Mouse (Mus musculus) limb, embryonic 14.5 days (tissue): Measurements from ENCODE around the gene Rnf169. TPM values are rescaled to one million over a fixed set of nuclear protein-coding genes. Genes with fewer than 3 reads are reported as not detected.
A peak's percentile ranks its signal among the peaks of the same experiment; 100 is the strongest.
"Not testable (repeated sequence)": the region's sequence is repeated elsewhere in the genome, so short reads cannot be mapped to it uniquely, and the experiment has no call there.

Experiments used
- ATAC-seq: fragments of 200-750 bp; cut with Nextera tagmentation; 2 replicates; pipeline ENCODE4 v1.8.0; 2017; ENCODE audit warnings: low read depth, moderate number of reproducible peaks, moderate TSS enrichment; ENCODE audit not compliant: low FRiP score
- DNase-seq: peaks from one replicate; pipeline ENCODE4 v3.0.0-alpha.2; 2015; ENCODE audit warnings: low spot score
- H3K27ac ChIP-seq: fragments of 300-500 bp; sonication (generic); replicated peaks from 2 replicates; pipeline ENCODE4 v1.5.1; 2014; ENCODE audit warnings: low read depth, mild to moderate bottlenecking, low read length, moderate library complexity, mixed read lengths
- H3K27me3 ChIP-seq: fragments of 300-500 bp; sonication (generic); 2 replicates; pipeline ENCODE4 v1.6.1; 2014; ENCODE audit warnings: low read length, mixed read lengths; ENCODE audit not compliant: control insufficient read depth, insufficient read depth
- H3K36me3 ChIP-seq: fragments of 300-500 bp; sonication (generic); 2 replicates; pipeline ENCODE4 v1.6.1; 2014; ENCODE audit warnings: mild to moderate bottlenecking, low read length, moderate library complexity, mixed read lengths; ENCODE audit not compliant: control insufficient read depth, insufficient read depth
- H3K4me1 ChIP-seq: fragments of 300-500 bp; sonication (generic); 2 replicates; pipeline ENCODE4 v1.6.1; 2014; ENCODE audit warnings: antibody characterized with exemption, low read length, mixed read lengths; ENCODE audit not compliant: control insufficient read depth, insufficient read depth
- H3K4me2 ChIP-seq: fragments of 300-500 bp; sonication (generic); replicated peaks from 2 replicates; pipeline ENCODE4 v1.6.1; 2014; ENCODE audit warnings: low read depth, mild to moderate bottlenecking, low read length, moderate library complexity; ENCODE audit not compliant: severe bottlenecking
- H3K4me3 ChIP-seq: fragments of 300-500 bp; sonication (generic); replicated peaks from 2 replicates; pipeline ENCODE4 v1.5.1; 2014; ENCODE audit warnings: low read length
- H3K9ac ChIP-seq: fragments of 300-500 bp; sonication (generic); 2 replicates; pipeline ENCODE4 v1.6.1; 2014; ENCODE audit warnings: mild to moderate bottlenecking, low read depth, low read length, moderate library complexity; ENCODE audit not compliant: severe bottlenecking
- H3K9me3 ChIP-seq: fragments of 300-500 bp; sonication (generic); 2 replicates; pipeline ENCODE4 v1.6.1; 2016; ENCODE audit warnings: low read length; ENCODE audit not compliant: control insufficient read depth
- POLR2A ChIP-seq: fragments of 200-500 bp; IDR thresholded peaks from 2 replicates; pipeline ENCODE4 v1.8.0; 2012; ENCODE audit warnings: inconsistent platforms, mild to moderate bottlenecking, moderate library complexity, borderline replicate concordance; ENCODE audit not compliant: insufficient read depth, insufficient read length; ENCODE audit errors: extremely low read depth
- WGBS: fragments of 180-500 bp; shearing (Covaris S2); extraction: QIAGEN DNeasy Blood & Tissue Kit; methylation state at CpG from one replicate; pipeline ENCODE4 v1.1.7; 2014; 5-methylcytosine and 5-hydroxymethylcytosine counted together
- polyA plus RNA-seq, 2 experiments: library from polyadenylated mRNA; depleted of rRNA in 1 of 2; stranded (reverse) in 1 of 2; unstranded in 1 of 2; fragments of >200 nt; fragmentation: Nextera tagmentation in 1 of 2; extraction: Ambion mirVana in 1 of 2; gene quantifications; 2 replicates each; pipeline versions ENCODE4 v1.2.1 to v1.2.3; 2012 to 2014

The Rnf169 gene
- polyA plus RNA-seq, 2 experiments = 7.3 to 9.7 TPM

GRCm38 (mm10) chr7:99954212-99954611 is 26.0 kb downstream of the Rnf169 start:
- DNase-seq = no peak
- ATAC-seq = 0 out of 2 replicates have a peak, but pooled peaks have one; percentile 23
- no peak overlapping the region for H3K4me2 ChIP-seq
- no peaks in the 10 kb centered on the region for H3K9me3 ChIP-seq
- H3K27me3 ChIP-seq = no peaks in the 10 kb centered on the region
- 76% methylated on average over 8 of the region's 8 CpGs for WGBS
- peaks cover 8% of the 10 kb centered on the region; the same call in 1 of the 2 replicates for H3K4me1 ChIP-seq
- no peak overlapping the region for H3K9ac ChIP-seq
- peaks cover 16% of the 10 kb centered on the region for H3K36me3 ChIP-seq
- H3K4me3 ChIP-seq = no peak overlapping the region
- TF ChIP-seq POLR2A = no peak
- H3K27ac ChIP-seq = no peak overlapping the region

GRCm38 (mm10) chr7:99953442-99954098 is 26.7 kb downstream of the Rnf169 start:
- Histone ChIP-seq H3K27ac (0 out of 2 replicates have a peak overlapping the region, but pooled peaks have one; percentile 3), H3K9me3 (no peaks in the 10 kb centered on the region), H3K36me3 (peaks cover 17% of the 10 kb centered on the region), H3K27me3 (no peaks in the 10 kb centered on the region), H3K4me2 (no peak overlapping the region), H3K4me3 (no peak overlapping the region), H3K9ac (no peak overlapping the region), H3K4me1 (peaks cover 8% of the 10 kb centered on the region; the same call in 1 of the 2 replicates)
- ATAC-seq (no peak), DNase-seq (no peak)
- no peak for TF ChIP-seq POLR2A
- 67% methylated on average over 6 of the region's 6 CpGs for WGBS

- ATAC-seq (no peak), DNase-seq (no peak)
- H3K36me3 ChIP-seq = peaks cover 53% of the 10 kb centered on the region
- H3K4me1 ChIP-seq = no peaks in the 10 kb centered on the region
- H3K9ac ChIP-seq = no peak overlapping the region
- H3K9me3 ChIP-seq = no peaks in the 10 kb centered on the region
- no peak overlapping the region for H3K4me2 ChIP-seq
- no peaks in the 10 kb centered on the region for H3K27me3 ChIP-seq
- WGBS = 80% methylated on average over 9 of the region's 9 CpGs
- H3K4me3 ChIP-seq = no peak overlapping the region
- no peak overlapping the region for H3K27ac ChIP-seq
- no peak for TF ChIP-seq POLR2A
Observed at GRCm38 (mm10) chr7:99947329-99947728, 32.9 kb downstream of the Rnf169 start.

GRCm38 (mm10) chr7:99946356-99946755 is 33.9 kb downstream of the Rnf169 start:
- no peaks in the 10 kb centered on the region for H3K4me1 ChIP-seq
- ATAC-seq (no peak), DNase-seq (no peak)
- no peak for TF ChIP-seq POLR2A
- no peak overlapping the region for H3K4me2 ChIP-seq
- H3K9ac ChIP-seq = no peak overlapping the region
- H3K9me3 ChIP-seq = no peaks in the 10 kb centered on the region
- H3K4me3 ChIP-seq = no peak overlapping the region
- no peaks in the 10 kb centered on the region for H3K27me3 ChIP-seq
- WGBS = 87% methylated on average over 4 of the region's 4 CpGs
- H3K36me3 ChIP-seq = peaks cover 54% of the 10 kb centered on the region
- H3K27ac ChIP-seq = no peak overlapping the region

GRCm38 (mm10) chr7:99945939-99946338 is 34.3 kb downstream of the Rnf169 start:
- H3K27ac ChIP-seq = no peak overlapping the region
- H3K9me3 ChIP-seq = no peaks in the 10 kb centered on the region
- peaks cover 56% of the 10 kb centered on the region for H3K36me3 ChIP-seq
- DNase-seq (no peak), ATAC-seq (no peak)
- H3K4me2 ChIP-seq = no peak overlapping the region
- H3K27me3 ChIP-seq = no peaks in the 10 kb centered on the region
- H3K4me1 ChIP-seq = no peaks in the 10 kb centered on the region
- no peak for TF ChIP-seq POLR2A
- no peak overlapping the region for H3K9ac ChIP-seq
- no peak overlapping the region for H3K4me3 ChIP-seq
- WGBS = 97% methylated on average over 3 of the region's 3 CpGs

- DNase-seq, H3K4me1 ChIP-seq, H3K27me3 ChIP-seq, H3K27ac ChIP-seq, H3K4me2 ChIP-seq, H3K9ac ChIP-seq, ATAC-seq, H3K4me3 ChIP-seq, H3K9me3 ChIP-seq: not testable (repeated sequence)
- peaks cover 65% of the 10 kb centered on the region for H3K36me3 ChIP-seq
- WGBS = 97% methylated on average over 22 of the region's 22 CpGs
Observed at GRCm38 (mm10) chr7:99945012-99945411, 35.2 kb downstream of the Rnf169 start.
